Mouse (Mus musculus) frontal cortex, adult (tissue): Measurements from ENCODE around the gene Spag9.

ENCODE experiments used
- ATAC-seq: cut with Nextera tagmentation; 2 replicates; pipeline ENCODE4 v1.9.2; 2017; ENCODE audit warnings: mild to moderate bottlenecking, moderate library complexity, mixed read lengths; ENCODE audit not compliant: low TSS enrichment

Spag9 gene

DNA sequence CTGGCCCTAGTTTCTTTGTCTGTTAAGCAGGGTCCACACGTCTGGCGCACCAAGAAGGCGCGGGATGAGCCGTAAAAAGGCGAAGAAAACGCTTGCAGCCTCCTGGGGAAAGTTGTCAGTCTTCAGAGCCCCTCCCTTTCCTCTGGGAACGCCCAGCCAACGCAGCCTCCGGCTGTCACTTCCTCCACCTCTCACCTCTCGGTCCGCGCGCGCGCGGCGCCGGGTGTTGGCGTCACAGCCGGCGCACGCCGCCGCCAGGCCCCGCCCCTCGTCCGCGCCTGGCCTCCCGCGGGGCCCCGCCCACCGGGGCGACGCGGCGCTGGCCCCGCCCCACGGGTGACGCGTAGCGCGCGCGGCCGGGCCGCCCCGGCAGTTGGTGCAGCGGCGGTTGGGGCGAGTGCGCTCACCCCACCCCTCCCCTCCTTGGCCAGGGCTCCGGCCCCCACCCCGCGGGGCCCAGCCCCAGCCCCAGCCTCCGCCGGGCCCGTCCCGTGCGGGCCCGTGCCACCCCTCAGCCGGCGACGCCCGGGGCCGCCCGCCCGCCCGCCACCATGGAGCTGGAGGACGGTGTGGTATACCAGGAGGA lies at the start of gene Spag9:
Spag9 (plus strand) TSS at position 372 of the 586 bp plus-strand sequence.
- peak; percentile 84 for ATAC-seq

DNA sequence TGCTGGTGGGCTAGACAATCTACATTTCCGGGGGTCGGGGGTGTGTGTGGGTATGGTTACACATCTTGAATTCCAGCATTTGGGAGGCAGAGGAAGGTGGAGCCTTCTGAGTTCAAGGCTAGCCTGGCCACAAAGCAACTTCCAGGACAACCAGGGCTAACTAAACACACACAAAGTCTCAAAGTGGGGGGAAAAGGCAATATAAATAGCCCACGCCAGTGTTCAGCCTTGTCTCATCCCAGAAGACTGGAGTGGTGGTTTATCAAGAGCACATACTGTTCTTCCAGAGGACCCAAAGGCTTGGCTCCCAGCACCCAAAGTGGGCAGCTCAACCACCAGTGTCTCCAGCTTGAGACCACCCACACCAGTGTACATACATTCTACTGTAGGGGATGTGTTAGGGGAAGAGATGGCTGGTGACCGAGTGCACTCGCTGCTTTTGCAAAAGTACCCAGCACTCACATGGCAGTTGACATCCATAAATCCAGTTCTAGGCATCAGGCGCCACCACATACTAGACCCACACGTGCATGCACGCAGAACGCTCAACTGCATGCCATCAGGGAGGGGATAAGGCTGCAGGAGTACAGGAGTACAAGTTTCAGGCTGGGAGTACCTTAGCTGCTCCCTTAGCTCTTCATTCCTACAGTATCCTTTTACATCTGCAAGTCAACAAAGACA lies 46.9 kb upstream of the Spag9 start:
- peak; percentile 22; the same call in 1 of the 2 replicates for ATAC-seq

DNA sequence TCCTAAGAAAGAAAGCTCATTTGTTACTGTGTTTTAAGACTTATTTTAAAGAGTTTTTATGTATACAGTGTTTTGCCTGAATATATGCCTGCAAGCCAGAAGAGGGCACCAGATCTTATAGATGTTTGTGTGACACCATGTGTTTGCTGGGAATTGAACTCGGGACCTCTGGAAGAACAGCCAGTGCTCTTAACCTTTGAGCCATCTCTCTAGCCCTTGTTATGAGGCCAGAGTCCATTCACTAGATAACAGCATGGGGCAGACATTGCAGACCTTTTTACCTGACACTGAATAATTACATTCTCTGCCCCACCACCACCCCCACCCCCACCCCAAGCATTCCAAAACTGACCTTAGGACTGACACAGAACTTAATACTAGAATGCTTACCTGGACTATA lies 45.8 kb upstream of the Spag9 start:
- no peak for ATAC-seq

DNA sequence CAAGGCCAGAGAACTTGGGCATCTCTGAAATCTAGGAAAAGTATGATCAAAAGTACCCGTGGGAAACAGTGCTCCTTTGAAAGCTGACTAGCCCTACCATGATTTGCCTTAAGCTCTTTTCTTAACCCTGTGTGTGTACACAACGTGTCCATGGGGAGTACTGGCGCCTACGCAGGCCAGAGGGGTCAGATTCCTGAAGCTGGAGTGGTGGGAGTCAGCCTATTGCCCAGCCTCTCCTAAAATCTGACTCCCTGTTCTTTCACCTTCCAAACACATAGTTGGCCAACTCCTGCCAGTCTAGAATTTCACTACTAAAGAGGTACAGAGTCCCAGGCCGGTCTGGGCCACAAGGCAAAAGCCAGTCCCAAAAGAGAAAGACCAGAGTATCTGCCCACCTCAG lies 43.5 kb upstream of the Spag9 start:
- ATAC-seq: no peak

DNA sequence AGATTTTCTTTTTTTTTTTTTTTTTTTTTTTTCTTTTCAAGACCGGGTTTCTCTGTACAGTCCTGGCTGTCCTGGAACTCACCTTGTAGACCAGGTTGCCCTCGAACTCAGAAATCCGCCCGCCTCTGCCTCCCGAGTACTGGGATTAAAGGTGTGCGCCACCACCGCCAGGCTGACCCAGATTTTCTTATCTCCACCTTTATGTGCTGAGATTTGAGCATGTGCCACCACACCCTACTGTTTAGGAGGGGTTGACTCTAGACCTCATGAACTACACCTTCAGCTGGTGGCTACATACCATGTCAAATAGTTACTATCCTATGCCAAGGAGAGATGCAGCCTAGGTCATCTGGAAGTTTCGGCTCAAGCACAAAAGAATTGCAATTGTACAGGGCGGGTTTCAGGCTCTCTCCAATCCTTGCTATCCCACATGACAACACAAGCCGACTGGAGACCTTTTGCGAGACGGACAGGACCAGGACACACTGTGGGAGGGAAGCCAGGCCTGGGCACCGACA lies 41.1 kb upstream of the Spag9 start:
- ATAC-seq: peak; percentile 10; the same call in 1 of the 2 replicates

DNA sequence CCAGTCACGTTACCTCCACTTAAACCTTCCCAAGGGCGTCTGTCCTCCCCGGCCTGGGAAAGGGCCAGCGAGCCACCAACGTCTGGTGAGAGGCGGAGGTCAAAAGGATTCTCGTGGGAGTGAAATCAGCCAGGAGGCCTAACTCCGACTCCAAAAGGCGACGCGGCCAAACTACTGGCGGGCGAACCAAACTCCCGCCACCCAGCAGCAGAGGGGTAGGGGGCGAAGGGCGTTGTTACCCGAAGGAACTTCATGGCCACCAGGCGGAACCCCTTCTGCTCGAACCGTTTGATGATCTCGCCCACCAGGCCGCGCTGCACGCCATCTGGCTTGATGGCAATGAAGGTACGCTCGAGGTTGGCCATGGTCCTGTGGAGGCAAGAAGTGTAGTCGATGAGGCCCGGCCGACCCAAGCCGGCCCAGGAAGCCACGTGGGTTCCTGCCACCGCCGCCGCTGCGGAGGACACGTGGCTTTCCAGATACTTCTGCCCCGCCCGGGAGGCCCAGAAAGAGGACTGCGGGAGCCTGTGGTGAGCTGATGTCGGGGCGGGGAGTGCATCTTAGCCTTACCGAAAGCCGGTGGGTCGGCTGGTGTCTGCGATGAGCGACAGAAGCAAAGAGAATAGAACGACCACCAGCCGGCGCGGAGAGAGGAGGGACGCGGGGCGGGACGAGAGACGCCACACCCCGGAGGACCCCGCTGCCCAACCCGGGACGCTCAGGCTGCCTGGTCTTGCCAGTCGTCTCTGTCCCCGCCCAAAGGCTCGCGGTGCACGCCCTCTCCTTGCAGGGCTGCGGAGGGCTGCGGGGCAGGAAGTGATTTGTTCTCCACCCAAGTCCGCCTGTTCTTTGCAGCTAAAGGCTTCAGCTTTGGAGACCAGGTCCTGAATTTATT lies 40.4 kb upstream of the Spag9 start:
- ATAC-seq: peak; percentile 91

DNA sequence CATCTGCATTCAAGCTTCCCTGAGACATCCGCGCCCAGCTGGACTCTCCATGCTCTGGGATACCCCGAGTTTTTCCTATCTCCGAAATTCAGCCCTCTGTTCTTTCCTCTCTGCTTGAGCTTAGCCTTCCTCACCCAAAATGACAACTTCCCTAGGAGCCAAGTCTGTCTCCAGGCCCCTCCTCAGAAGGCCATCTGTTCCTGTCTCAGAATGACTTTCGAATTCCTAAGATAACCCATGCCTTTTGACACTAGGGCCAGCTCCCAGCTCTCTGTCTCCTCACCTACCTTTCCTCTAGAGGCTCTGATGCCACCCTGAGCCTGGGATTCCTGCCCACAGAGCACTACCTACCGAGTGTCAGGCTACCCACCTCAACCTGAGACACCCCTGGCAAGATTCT lies 39.7 kb upstream of the Spag9 start, which contains the start of gene Nme2:
Nme2 (minus strand) TSS at position 101 of the 400 bp plus-strand sequence.
- ATAC-seq: peak; percentile 29; the same call in 1 of the 2 replicates

DNA sequence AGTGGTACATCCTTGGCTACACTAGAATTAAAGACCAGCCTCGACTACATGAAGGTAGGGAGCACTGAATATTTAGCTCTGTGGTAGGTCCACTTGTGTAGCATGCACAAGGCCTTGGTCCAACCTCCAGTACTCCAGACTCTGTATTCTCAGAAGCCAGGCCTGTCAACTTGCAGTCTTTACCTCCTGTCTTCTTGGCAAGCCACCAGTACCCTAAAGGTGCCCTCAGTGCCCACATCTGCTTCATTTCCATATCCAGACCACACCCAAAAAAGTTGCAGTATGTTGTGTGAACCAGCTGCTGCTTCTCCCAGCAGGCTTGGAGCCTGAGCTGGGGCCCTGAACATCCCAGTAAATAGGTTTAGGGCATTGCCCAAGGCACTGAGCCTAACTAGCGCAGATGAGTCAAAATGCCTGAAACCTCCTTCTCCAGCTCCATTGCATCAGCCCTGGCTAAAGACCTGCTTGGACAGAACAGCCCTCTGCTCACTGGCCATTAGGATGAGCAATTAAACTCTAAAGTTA lies 38.8 kb upstream of the Spag9 start:
- ATAC-seq: no peak

DNA sequence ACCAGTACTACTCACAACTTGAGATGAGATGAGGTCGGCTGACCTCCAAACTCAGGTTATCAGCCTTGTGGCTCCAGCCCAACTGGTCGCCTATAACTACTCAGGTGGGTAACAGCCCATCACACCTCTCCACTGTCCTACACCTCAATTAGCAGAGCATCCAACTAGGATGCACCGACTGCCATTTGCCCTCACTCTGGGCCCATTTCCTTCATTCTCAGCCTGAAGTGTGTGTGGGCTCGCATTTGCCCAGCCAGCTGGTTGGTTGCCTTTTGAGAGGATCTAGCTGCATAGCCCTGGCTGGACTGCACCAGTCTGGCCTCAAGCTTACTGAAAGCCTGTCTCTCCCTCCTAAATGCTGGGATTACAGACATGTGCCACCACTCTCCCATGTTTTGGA lies 38.1 kb upstream of the Spag9 start:
- ATAC-seq: no peak

DNA sequence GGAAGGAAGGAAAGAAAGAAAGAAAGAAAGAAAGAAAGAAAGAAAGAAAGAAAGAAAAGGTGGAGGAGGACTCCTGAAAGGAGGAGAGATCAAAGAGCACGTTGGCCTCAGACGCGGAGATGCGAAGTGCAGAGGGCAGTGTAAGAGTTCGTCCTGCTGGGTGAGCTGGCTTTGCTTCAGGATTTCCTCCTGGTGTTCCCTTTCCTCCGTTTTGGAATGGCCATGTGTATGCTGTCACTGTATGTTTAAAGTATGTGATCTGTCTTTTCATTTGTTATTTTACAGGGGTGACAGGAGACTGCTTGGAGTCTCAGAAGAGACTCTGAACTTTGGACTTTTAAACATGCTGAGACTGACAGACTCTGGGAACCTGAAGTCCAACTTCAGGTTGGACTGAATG lies 34.4 kb upstream of the Spag9 start:
- ATAC-seq: no peak

DNA sequence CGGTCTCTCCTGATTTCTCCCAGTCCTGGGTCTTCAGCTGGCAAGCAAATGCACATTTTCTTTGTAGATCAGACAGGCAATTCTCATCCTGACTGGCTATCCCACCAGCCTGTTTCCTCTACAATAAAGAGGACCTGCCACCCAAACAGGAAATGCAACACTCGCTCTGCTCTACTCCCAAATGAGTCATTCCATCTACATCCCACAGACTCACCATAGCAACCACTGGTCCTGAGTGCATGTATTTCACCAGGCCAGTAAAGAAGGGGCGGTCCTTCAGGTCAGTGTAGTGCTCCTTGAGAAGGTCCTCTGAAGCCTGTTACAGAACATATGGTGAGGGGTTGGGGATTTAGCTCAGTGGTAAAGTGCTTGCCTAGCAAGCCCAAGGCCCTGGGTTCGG lies 32.9 kb upstream of the Spag9 start:
- no peak for ATAC-seq

DNA sequence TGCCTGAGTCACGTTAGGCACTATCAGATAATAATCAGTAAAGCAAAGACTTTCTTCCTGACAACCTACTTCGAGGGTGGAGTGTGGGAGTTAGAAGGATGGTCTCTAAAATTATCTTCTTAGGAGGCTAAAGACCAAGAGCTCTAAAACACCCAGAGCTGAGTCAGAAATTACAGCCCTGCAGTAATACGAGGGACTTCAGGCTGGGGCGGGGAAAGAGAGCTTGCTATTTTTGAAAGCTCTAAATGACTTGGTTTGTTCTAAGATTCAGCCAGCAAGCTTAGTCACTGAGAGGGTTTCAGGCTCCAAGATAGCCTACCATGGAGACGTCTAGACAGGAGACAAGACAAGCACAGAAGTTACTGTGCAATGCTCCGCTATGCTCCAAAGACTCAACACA lies 30.5 kb upstream of the Spag9 start:
- ATAC-seq: peak; percentile 56

DNA sequence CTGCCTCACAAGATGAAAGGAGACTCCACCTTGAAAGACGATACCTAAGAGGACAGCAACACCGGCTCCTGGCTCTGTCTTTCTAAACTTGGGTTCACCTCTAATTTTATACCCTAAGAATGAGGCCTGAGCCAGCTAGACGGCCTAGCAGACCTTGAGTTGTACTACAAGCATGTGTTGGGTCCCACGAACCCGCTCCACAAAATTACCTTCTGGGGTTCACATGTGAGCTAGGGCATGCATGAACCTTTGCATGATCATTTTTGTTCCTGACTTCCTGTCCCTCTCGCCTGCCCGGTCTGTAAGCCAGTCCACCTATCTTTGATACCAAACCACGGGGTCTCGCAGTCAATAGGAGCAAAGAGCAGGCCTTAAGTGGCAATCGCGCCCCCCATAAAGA lies 28.5 kb upstream of the Spag9 start:
- peak; percentile 1; the same call in 1 of the 2 replicates for ATAC-seq

DNA sequence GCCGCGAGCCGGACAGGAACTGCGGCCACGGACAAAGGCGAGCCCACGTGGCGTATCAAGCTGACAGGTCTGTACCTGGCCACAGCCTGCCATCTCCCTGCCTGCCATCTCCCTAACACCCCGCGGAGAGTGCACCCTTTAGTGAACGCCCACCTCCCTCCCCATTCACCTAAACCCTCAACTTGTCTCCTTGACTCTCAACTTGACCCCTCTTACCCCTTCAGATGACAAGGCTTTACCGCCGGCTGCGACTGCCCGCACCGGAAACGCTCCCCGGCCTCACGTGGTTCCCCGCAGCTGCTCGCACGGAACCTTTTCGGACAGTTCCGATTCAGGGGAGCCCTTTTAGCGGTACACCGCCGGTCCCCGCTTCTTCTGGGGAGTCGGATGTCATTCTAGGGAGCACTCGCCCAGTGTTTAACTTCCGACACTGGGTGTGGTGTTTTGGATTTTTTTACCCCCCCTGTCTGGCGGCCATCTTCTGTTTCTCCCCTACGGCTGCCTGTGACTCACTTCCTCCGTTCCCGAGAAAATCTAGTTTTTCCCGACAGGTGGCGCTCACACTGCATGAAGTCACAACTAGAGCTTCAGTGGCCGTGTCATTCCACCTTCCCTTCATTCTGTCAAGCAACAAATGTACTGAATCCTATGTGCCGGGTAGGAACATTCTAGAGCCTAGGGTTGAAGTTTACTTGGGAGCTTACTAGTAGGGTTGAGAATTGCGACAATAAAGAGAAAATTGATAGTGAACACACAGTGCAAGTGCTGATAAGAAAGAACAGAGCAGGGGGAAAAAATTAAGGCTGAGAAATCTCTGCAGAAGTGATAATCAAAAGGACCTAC lies 27.7 kb upstream of the Spag9 start, which contains the start of the genes Gm20390 and Nme1:
Gm20390 (minus strand) TSS at position 289 of the 843 bp plus-strand sequence.
Nme1 (minus strand) TSS at position 517 of the 843 bp plus-strand sequence.
- peak; percentile 90 for ATAC-seq

DNA sequence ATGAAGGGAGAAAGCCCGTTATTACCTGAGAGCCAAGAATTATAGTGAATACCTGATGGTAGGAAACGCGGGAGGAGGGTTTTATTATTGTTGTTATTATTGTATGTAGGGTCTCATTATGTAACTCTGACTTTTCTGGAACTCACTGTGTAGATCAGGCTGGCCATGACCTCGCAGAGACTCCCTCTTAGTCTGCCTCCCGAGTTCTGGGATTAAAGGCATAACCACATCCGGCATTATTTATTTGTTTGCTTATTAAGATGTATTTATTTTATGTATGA lies 27.1 kb upstream of the Spag9 start:
- ATAC-seq: no peak

DNA sequence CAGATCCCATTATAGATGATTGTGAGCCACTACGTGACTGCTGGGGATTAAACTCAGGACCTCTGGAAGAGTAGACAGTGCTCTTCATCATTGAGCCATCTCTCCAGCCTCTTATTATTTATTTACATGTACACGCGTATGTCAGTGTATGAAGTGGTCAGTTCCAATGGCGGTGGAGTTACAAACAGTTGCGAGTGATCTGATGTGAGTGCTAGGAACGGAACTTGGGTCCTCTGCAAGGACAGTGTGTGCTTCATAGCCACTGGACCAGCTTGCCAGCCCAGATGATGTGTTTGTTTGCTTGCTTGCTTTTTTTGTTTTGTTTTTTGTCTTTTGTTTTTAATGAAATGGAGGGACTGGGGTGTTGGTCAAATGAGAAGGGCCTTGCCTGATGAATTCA lies 26.7 kb upstream of the Spag9 start:
- ATAC-seq: no peak

DNA sequence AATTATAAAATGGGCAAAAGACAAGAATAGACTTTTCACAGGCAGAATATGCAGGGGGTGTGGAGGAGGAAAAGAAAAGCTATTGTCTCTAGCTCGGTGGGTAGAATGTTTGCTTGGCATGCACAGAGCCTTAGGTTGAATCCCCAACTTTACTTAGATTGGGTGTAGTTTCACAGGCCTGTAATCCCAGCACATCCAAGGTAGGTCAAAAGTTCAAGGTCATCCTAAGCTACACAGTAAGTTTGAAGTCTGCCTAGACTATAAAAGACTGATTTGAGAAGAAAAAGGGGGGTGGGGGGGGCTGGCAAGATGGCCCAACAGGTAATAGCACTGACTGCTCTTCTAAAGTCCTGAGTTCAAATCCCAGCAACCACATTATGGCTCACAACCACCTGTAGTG lies 26.1 kb upstream of the Spag9 start:
- no peak for ATAC-seq

DNA sequence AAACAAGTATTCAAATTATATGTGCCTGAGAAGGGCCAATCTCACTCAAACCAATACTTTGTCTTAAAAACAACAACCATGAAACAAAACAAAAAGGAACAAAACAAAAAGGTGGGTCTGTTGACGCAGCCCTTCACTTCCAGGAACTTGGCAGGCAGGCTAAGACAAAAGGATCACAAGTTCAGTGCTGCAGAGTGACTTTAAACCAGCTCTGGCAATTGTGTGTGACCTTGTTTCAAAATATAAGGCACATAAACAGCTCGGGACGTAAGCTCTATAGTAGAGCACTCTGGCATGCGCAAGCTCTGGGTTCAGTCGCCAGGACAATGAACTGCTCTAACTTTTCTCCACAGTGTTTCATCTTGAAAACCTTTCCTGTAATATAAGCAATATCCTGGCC lies 22.9 kb upstream of the Spag9 start:
- ATAC-seq: no peak

DNA sequence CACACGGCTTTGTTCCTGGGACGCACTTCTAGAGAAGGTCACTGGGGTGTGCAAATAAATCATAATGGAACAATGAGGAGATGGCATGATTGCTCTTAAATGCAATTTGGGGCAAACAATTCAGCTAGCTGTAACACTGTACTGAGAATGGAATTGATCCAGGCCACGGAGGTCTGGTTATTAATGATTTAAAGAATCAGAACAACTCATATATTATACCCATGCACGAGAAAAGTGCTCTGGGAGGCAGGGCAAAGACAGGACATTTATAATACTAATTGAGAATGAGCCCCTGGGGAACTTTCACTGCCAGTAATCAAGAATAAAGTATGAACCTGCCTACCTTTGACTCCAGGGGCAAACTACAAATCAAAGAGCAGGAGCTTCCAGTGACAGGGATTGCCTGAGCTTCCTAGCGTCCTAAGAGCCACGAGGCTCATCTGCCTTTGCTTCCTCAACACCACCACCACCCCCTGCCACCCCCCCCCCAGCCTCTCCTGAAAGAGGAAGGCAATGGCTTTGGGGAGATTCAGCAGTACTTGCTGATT lies 16.3 kb upstream of the Spag9 start:
- no peak for ATAC-seq

DNA sequence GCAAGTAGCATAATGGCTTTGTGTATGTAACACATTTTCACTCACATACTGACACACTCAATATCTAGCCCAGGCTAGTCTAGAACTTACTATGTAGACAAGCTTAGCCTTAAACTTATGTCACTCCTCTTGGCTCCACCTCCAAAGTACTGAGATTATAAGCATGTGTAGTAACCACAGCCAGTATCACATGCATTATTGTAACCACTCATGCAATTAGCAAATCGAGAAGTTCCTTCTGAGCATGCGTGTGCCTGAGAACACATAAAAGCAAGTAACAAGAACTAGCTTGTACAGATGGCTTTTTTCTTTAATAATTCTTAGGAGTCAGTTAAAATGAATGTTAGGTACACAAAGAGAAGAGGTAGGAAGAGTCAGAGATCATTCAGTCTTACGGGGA lies 11.3 kb upstream of the Spag9 start:
- ATAC-seq: no peak

DNA sequence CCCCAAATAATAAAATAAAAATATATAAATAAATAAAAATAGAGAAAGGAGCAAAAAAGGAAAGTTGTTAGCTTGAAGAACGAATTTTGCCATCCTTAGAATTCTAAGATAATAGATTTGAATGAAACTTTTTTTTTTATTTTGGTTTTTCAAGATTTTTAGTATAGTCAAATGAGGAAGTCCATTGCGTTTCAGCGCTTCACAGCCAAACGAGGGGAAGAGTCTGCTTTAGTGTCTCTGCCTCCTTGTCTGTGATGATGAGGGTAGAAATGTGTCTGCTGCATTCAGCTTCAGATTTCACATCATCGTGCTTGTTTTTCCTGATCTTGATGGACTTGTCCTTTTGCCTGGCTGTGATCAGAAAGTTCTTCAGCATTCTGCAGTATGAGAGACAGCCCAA lies 10.6 kb upstream of the Spag9 start:
- no peak for ATAC-seq
